12 mouse cellular contexts compared by ENCODE assay signal in genomic region chrX:167231150-167231549, GRCm38 (mm10). TPM values are rescaled to one million over a fixed set of nuclear protein-coding genes. Genes with fewer than 3 reads are reported as not detected.
DNase-seq lines count a peak whose midpoint lies in the region; ATAC-seq and TF ChIP-seq lines count a peak whose summit lies in the region.
"Had no signal": no experiment of that assay in that cellular context is flagged by ENCODE, and none has a peak within 500 bp of the region (broad histone marks: within the 10 kb centered on the region; RNA-seq: fewer than 3 reads in every experiment).

No protein-coding gene starts in this region.

- H3K9ac ChIP-seq in liver, embryonic 16.5 days (ENCODE audit: low read depth, low read length): no peak overlapping the region
- H3K9ac ChIP-seq in liver, embryonic 11.5 days (ENCODE audit: low read depth, low read length): no peak overlapping the region
- no peak overlapping the region for H3K9ac ChIP-seq in CH12.LX (ENCODE audit: insufficient read depth, low read depth)
- H3K9ac ChIP-seq in intestine, postnatal 0 days (ENCODE audit: low read depth, low read length): no peak overlapping the region
- no peak overlapping the region for H3K9ac ChIP-seq in stomach, postnatal 0 days (ENCODE audit: low read length)
- H3K9ac ChIP-seq: heart, embryonic 15.5 days had no signal

- TF ChIP-seq EP300 in CH12.LX (IDR thresholded peaks at IDR 0.05; ENCODE audit: low read length): no peak
- no peak for TF ChIP-seq EP300 in stomach, postnatal 0 days (optimal IDR thresholded peaks at IDR 0.05)

- no peaks in the 10 kb centered on the region for H3K79me2 ChIP-seq in CH12.LX (replicated peaks; ENCODE audit: control insufficient read depth, extremely low read depth, insufficient read depth, poor library complexity, severe bottlenecking)

- no peaks in the 10 kb centered on the region; the same call in 1 of the 2 replicates for H3K27me3 ChIP-seq in liver, embryonic 16.5 days (ENCODE audit: control insufficient read depth, insufficient read depth, low read depth, low read length)
- 0 out of 2 replicates have a peak, but pooled peaks cover 2% of the 10 kb centered on the region for H3K27me3 ChIP-seq in liver, embryonic 11.5 days (replicated peaks; ENCODE audit: control insufficient read depth, insufficient read depth, low read length)
- H3K27me3 ChIP-seq in CH12.LX (replicated peaks): no peaks in the 10 kb centered on the region
- no peaks in the 10 kb centered on the region for H3K27me3 ChIP-seq in intestine, postnatal 0 days (replicated peaks; ENCODE audit: control insufficient read depth, insufficient read depth, low read length)
- no peaks in the 10 kb centered on the region for H3K27me3 ChIP-seq in stomach, postnatal 0 days (ENCODE audit: control insufficient read depth, insufficient read depth, low read length)
- H3K27me3 ChIP-seq: heart, embryonic 15.5 days had no signal

- in situ Hi-C loops in CH12.LX (cut with MboI; ENCODE audit: low pct_ligation_motif_present, low pct_unique_long_range_greater_than_20kb, low sequenced_read_pairs): loop anchor here (10.0 to 25.0 kb wide), 3 partner anchors 419 to 1044 kb away; no protein-coding TSS in a partner anchor

- H3K4me3 ChIP-seq in liver, embryonic 16.5 days (ENCODE audit: low read depth, low read length): no peak overlapping the region
- H3K4me3 ChIP-seq in liver, embryonic 11.5 days (ENCODE audit: low read depth, low read length): no peak overlapping the region
- no peak overlapping the region for H3K4me3 ChIP-seq in CH12.LX (replicated peaks in 1 of 3; ENCODE audit: low read depth in 2 of 3, low read length in 2 of 3, poor library complexity in 1 of 3)
- H3K4me3 ChIP-seq in intestine, postnatal 0 days (ENCODE audit: low read depth, low read length): no peak overlapping the region
- H3K4me3 ChIP-seq in stomach, postnatal 0 days (ENCODE audit: low read depth, low read length): no peak overlapping the region
- H3K4me3 ChIP-seq: heart, embryonic 15.5 days; limb, embryonic 10.5 days had no signal

- no peak for TF ChIP-seq CTCF in CH12.LX (conservative IDR thresholded peaks at IDR 0.05 in 1 of 2, IDR thresholded peaks at IDR 0.05 in 1 of 2; ENCODE audit: low read depth in 2 of 2, low read length in 2 of 2)
- TF ChIP-seq CTCF in intestine, postnatal 0 days (IDR thresholded peaks at IDR 0.05; ENCODE audit: low read depth): no peak
- no peak for TF ChIP-seq CTCF in stomach, postnatal 0 days (IDR thresholded peaks at IDR 0.05; ENCODE audit: low read depth)

- H3K36me3 ChIP-seq in liver, embryonic 16.5 days (ENCODE audit: control insufficient read depth, insufficient read depth): no peaks in the 10 kb centered on the region
- H3K36me3 ChIP-seq in liver, embryonic 11.5 days (ENCODE audit: control insufficient read depth, insufficient read depth, low read length): no peaks in the 10 kb centered on the region
- H3K36me3 ChIP-seq in CH12.LX (replicated peaks in 1 of 2; ENCODE audit: control insufficient read depth in 1 of 2, insufficient read depth in 1 of 2, low read length in 1 of 2): no peaks in the 10 kb centered on the region
- H3K36me3 ChIP-seq in intestine, postnatal 0 days (ENCODE audit: control insufficient read depth, insufficient read depth): no peaks in the 10 kb centered on the region
- no peaks in the 10 kb centered on the region for H3K36me3 ChIP-seq in stomach, postnatal 0 days (ENCODE audit: control insufficient read depth, insufficient read depth, low read length)
- H3K36me3 ChIP-seq: heart, embryonic 15.5 days; limb, embryonic 10.5 days had no signal

- no peak for DNase-seq in liver, embryonic 11.5 days (ENCODE audit: low spot score)
- DNase-seq in CH12.LX (ENCODE audit: extremely low read depth): peak; percentile 75
- DNase-seq in stomach, postnatal 0 days (ENCODE audit: low spot score): peak; percentile 42
- DNase-seq in cerebellum, adult 9-10 months: no peak
- no peak for DNase-seq in adrenal gland, adult (ENCODE audit: inconsistent age in 2 of 2, low spot score in 1 of 2)
- DNase-seq in frontal cortex, postnatal 14 days (ENCODE audit: low spot score in 2 of 2): no peak
- DNase-seq: kidney, postnatal 25 days had no signal

- H3K4me1 ChIP-seq in liver, embryonic 16.5 days (ENCODE audit: control insufficient read depth, low read depth, low read length): no peaks in the 10 kb centered on the region
- no peaks in the 10 kb centered on the region for H3K4me1 ChIP-seq in liver, embryonic 11.5 days (replicated peaks; ENCODE audit: control insufficient read depth, insufficient read depth, low read length)
- H3K4me1 ChIP-seq in CH12.LX (ENCODE audit: control insufficient read depth in 1 of 2, insufficient read depth in 2 of 2): peaks cover 15 to 36% of the 10 kb centered on the region in 2 experiments
- H3K4me1 ChIP-seq in intestine, postnatal 0 days (replicated peaks; ENCODE audit: control insufficient read depth, insufficient read depth, low read length): no peaks in the 10 kb centered on the region
- H3K4me1 ChIP-seq in stomach, postnatal 0 days (replicated peaks; ENCODE audit: control insufficient read depth, insufficient read depth): no peaks in the 10 kb centered on the region
- H3K4me1 ChIP-seq: heart, embryonic 15.5 days; limb, embryonic 10.5 days had no signal

- ATAC-seq in liver, embryonic 16.5 days (ENCODE audit: low read depth): 0 out of 2 replicates have a peak, but pooled peaks have one; percentile 32
- no peak for ATAC-seq in liver, embryonic 11.5 days (replicated peaks; ENCODE audit: low FRiP score)
- ATAC-seq in intestine, postnatal 0 days: peak; percentile 21; the same call in 1 of the 2 replicates
- peak; percentile 30; the same call in 1 of the 2 replicates for ATAC-seq in stomach, postnatal 0 days (ENCODE audit: low FRiP score, low TSS enrichment)

- TF ChIP-seq POLR2A in CH12.LX (IDR thresholded peaks at IDR 0.05; ENCODE audit: low read depth, low read length): no peak

- no peak overlapping the region for H3K4me2 ChIP-seq in liver, embryonic 16.5 days (ENCODE audit: low read depth, low read length)
- no peak overlapping the region for H3K4me2 ChIP-seq in liver, embryonic 11.5 days
- H3K4me2 ChIP-seq in CH12.LX (ENCODE audit: insufficient read depth, low read depth, poor library complexity, severe bottlenecking): no peak overlapping the region
- H3K4me2 ChIP-seq in intestine, postnatal 0 days (replicated peaks; ENCODE audit: low read depth): no peak overlapping the region
- H3K4me2 ChIP-seq in stomach, postnatal 0 days (replicated peaks; ENCODE audit: low read depth): no peak overlapping the region
- H3K4me2 ChIP-seq: heart, embryonic 15.5 days had no signal

- no peak overlapping the region for H3K27ac ChIP-seq in liver, embryonic 16.5 days (ENCODE audit: low read length)
- no peak overlapping the region for H3K27ac ChIP-seq in liver, embryonic 11.5 days (ENCODE audit: low read depth, low read length)
- no peak overlapping the region for H3K27ac ChIP-seq in CH12.LX (ENCODE audit: insufficient read depth, low read depth)
- no peak overlapping the region; the same call in 1 of the 2 replicates for H3K27ac ChIP-seq in intestine, postnatal 0 days (ENCODE audit: low read depth, low read length)
- H3K27ac ChIP-seq in stomach, postnatal 0 days (replicated peaks): peak overlapping the region; percentile 81
- H3K27ac ChIP-seq: heart, embryonic 15.5 days; limb, embryonic 10.5 days had no signal

- TF ChIP-seq RAD21 in CH12.LX (IDR thresholded peaks at IDR 0.05; ENCODE audit: low read depth, low read length): no peak

- dilution Hi-C loops in CH12.LX (cut with MboI; ENCODE audit: extremely low pct_ligation_motif_present, extremely low pct_unique_long_range_greater_than_20kb, low sequenced_read_pairs): no loop called here

- no peaks in the 10 kb centered on the region for H3K9me3 ChIP-seq in liver, embryonic 16.5 days (replicated peaks; ENCODE audit: control insufficient read depth, low read length)
- no peaks in the 10 kb centered on the region for H3K9me3 ChIP-seq in liver, embryonic 11.5 days (ENCODE audit: control insufficient read depth, low read length)
- H3K9me3 ChIP-seq in CH12.LX (replicated peaks; ENCODE audit: low read length): no peaks in the 10 kb centered on the region
- H3K9me3 ChIP-seq in intestine, postnatal 0 days (ENCODE audit: control insufficient read depth): no peaks in the 10 kb centered on the region
- H3K9me3 ChIP-seq in stomach, postnatal 0 days (ENCODE audit: control insufficient read depth, low read length): no peaks in the 10 kb centered on the region
- H3K9me3 ChIP-seq: heart, embryonic 15.5 days; limb, embryonic 10.5 days had no signal

- 43% methylated on average over 8 of the region's 8 CpGs for WGBS in liver, embryonic 16.5 days (ENCODE audit: insufficient replicate concordance)
- 64% methylated on average over 8 of the region's 8 CpGs for WGBS in liver, embryonic 11.5 days
- WGBS in intestine, postnatal 0 days: 41% methylated on average over 8 of the region's 8 CpGs
- 43% methylated on average over 8 of the region's 8 CpGs for WGBS in stomach, postnatal 0 days

TF ChIP-seq in CH12.LX, 34 proteins besides CTCF, POLR2A, EP300 and RAD21 (continues in another document):
- TF ChIP-seq BHLHE40 (IDR thresholded peaks at IDR 0.05; ENCODE audit: low read depth, low read length) (peak; percentile 94), SMC3 (IDR thresholded peaks at IDR 0.05; ENCODE audit: low read depth, low read length) (no peak), USF1 (IDR thresholded peaks at IDR 0.05; ENCODE audit: low read depth, low read length) (peak; percentile 73), ETS1 (conservative IDR thresholded peaks at IDR 0.05; ENCODE audit: low read depth, low read length) (peak; percentile 56), CHD2 (IDR thresholded peaks at IDR 0.05; ENCODE audit: low read length) (peak; percentile 59), ZMIZ1 (IDR thresholded peaks at IDR 0.05; ENCODE audit: low read depth, low read length) (no peak)

RNA-seq across cellular contexts. Expression of gene Tmsb4x, which starts 22.0 kb away (rescaled TPM):
- polyA plus RNA-seq in liver, embryonic 16.5 days (2015; fragmentation: Nextera tagmentation; extraction: Ambion mirVana): 1,121 and 1,210 TPM in 2 replicates
- 1,729 and 1,856 TPM in 2 replicates for polyA plus RNA-seq in liver, embryonic 11.5 days (2014; fragmentation: Nextera tagmentation; extraction: Ambion mirVana)
- total RNA-seq in CH12.LX (2012; rRNA removed) (2,307 and 2,940 TPM in 2 replicates), CH12.LX (2014; rRNA removed) (6,726 and 7,895 TPM in 2 replicates)
- 1,685 and 1,828 TPM in 2 replicates for polyA plus RNA-seq in CH12.LX (2012; ENCODE audit: insufficient read length, low read depth)
- polyA plus RNA-seq in intestine, postnatal 0 days (2015; fragmentation: Nextera tagmentation; extraction: Ambion mirVana): 4,093 and 4,486 TPM in 2 replicates
- polyA plus RNA-seq in stomach, postnatal 0 days (2015; fragmentation: Nextera tagmentation; extraction: Ambion mirVana): 6,456 and 7,015 TPM in 2 replicates

RNA-seq across cellular contexts. Expression of gene Tlr8, which starts 33.0 kb away (rescaled TPM):
- 0.97 and 1.3 TPM in 2 replicates for polyA plus RNA-seq in liver, embryonic 16.5 days (2015; fragmentation: Nextera tagmentation; extraction: Ambion mirVana)
- 0.63 and 0.84 TPM in 2 replicates for polyA plus RNA-seq in liver, embryonic 11.5 days (2014; fragmentation: Nextera tagmentation; extraction: Ambion mirVana)
- not detected in 2 replicates for total RNA-seq in CH12.LX (2012; rRNA removed)
- not detected in 2 replicates for total RNA-seq in CH12.LX (2014; rRNA removed)
- not detected in 2 replicates for polyA plus RNA-seq in CH12.LX (2012; ENCODE audit: insufficient read length, low read depth)
- 0.14 and 0.34 TPM in 2 replicates for polyA plus RNA-seq in intestine, postnatal 0 days (2015; fragmentation: Nextera tagmentation; extraction: Ambion mirVana)
- 0.24 and 0.58 TPM in 2 replicates for polyA plus RNA-seq in stomach, postnatal 0 days (2015; fragmentation: Nextera tagmentation; extraction: Ambion mirVana)
- polyA plus RNA-seq: embryonic facial prominence, embryonic 11.5 days; limb, embryonic 10.5 days had no signal

Comparison
In these comparisons a context has a peak if more than half of its experiments do, and no peak if none do; other contexts are left out.
1. DNase-seq: peak in CH12.LX (single experiment) and stomach, postnatal 0 days (single experiment); none in liver, embryonic 11.5 days (single experiment), cerebellum, adult 9-10 months (single experiment), adrenal gland, adult (0 of 2) and frontal cortex, postnatal 14 days (0 of 2).